Mouse (Mus musculus) Patski (cell line): Measurements from ENCODE around the gene Zfp655. TPM values are rescaled to one million over a fixed set of nuclear protein-coding genes. Genes with fewer than 3 reads are reported as not detected.

Experiments used
- ATAC-seq: fragments of 100-300 bp; one replicate; pipeline ENCODE4 v1.8.0; 2021
- CTCF ChIA-PET: fragments of 350-600 bp; sonication (Branson Sonifier 250); formaldehyde crosslinking; loops from one replicate; lab custom pipeline; 2022; ENCODE audit warnings: inconsistent platforms; lab: Charles Lee
- POLR2A ChIA-PET: fragments of 350-600 bp; sonication (Branson Sonifier 250); formaldehyde crosslinking; loops from one replicate; lab custom pipeline; 2022; ENCODE audit warnings: antibody characterized with exemption, inconsistent platforms; lab: Charles Lee
- DNase-seq: peaks from one replicate; pipeline ENCODE4 v3.0.0-alpha.2; 2011; ENCODE audit warnings: low read depth, low spot score
- H3K27me3 ChIP-seq: fragments of 371-371 bp; one replicate; pipeline ENCODE4 v1.5.1; 2021
- CTCF ChIP-seq: fragments of 100-300 bp; IDR thresholded peaks from one replicate; pipeline ENCODE4 v1.5.1; 2021
- in situ Hi-C: fragments of 300-500 bp; cut with MboI; formaldehyde crosslinking; loops from 3 replicates; pipeline ENCODE4 v1.11.1; 2018; ENCODE audit warnings: low pct_unique_long_range_greater_than_20kb, mixed read lengths
- polyA plus RNA-seq: library from polyadenylated mRNA; unstranded; gene quantifications from one replicate; pipeline ENCODE4 v1.2.3, GENCODE M21; 2021

The Zfp655 gene
- polyA plus RNA-seq, 1 experiment from 2014 or later: 52.8 TPM

DNA sequence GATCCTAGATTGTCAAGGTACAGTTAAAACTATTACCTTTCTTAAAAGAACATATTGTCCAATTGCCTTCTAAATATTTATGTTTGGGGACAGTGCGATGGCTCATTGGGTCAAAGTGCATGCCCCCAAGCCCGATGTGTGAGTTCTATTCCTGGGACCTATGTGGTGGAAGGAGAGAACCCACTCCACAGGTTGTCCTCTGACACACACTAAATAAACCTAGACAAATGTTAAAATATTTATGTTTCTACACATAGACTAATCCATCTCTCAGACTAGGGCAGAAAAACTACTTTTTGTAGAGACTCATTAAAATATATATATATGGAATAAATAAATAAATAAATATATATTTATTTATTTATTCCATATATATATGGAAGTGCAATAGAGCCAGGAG is 48.4 kb downstream of the Zfp655 start:
- no peak for TF ChIP-seq CTCF
- ChIA-PET CTCF (no interaction called here), POLR2A (interaction anchor here (0.6 kb wide), 1 partner anchor 48 kb away, joined by 3 read pairs; no protein-coding TSS in a partner anchor)
- H3K27me3 ChIP-seq: no peaks in the 10 kb centered on the region
- in situ Hi-C loops: no loop called here
- ATAC-seq (no peak), DNase-seq (no peak)

DNA sequence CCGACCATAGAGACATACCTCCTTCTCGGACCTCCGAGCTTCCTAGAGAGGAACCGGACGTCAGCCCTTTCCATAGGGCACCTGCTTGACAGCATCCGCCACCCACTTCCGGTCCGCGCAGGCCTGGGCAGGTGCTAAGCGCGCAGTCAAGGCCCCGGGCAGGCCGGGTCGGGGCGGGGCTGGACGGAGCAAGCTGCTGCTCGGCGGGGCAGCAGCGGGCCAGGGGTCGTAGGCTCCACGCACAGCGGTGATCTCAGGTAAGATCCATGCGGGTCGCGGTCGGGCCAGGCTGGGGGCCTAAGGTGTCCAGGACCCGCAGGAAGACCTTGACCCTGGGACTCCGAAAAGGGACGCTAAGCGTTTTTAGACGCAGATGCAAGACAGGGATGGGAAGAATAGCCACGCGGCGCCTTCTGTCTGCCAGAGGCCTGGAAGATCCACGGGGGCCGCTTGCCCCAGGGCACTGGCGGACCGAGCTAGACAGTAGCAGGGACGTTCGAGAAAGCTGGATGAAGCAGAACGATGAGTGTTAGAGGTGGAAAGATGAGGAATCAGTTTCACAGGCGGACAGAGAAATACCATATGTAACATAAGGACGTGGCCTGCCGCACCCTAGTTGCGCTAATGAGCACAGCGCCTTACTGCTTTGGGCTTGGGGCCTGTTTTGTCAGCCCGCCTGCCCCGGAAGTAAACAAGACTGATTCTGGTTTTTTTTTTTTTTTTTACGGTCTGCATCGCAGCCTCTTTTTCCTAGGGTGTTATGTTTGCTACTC is 49.0 kb downstream of the Zfp655 start, which contains the start of gene Zscan25:
Zscan25 (plus strand) TSS at position 130 of the 773 bp plus-strand sequence.
- no peaks in the 10 kb centered on the region for H3K27me3 ChIP-seq
- DNase-seq (peak; percentile 79), ATAC-seq (peak; percentile 98)
- CTCF ChIA-PET: no interaction called here
- TF ChIP-seq CTCF: no peak
- POLR2A ChIA-PET: interaction anchor here (0.6 kb wide), 1 partner anchor 49 kb away, joined by 3 read pairs; no protein-coding TSS in a partner anchor
- in situ Hi-C loops: no loop called here

GRCm38 (mm10) chr5:145288382-145288781 is 56.9 kb downstream of the Zfp655 start:
- ChIA-PET CTCF (no interaction called here), POLR2A (no interaction called here)
- DNase-seq (no peak), ATAC-seq (no peak)
- H3K27me3 ChIP-seq: no peaks in the 10 kb centered on the region
- no peak for TF ChIP-seq CTCF
- in situ Hi-C loops: no loop called here

GRCm38 (mm10) chr5:145290697-145291096 is 59.2 kb downstream of the Zfp655 start:
- H3K27me3 ChIP-seq: no peaks in the 10 kb centered on the region
- TF ChIP-seq CTCF: no peak
- POLR2A ChIA-PET: no interaction called here
- ATAC-seq (no peak), DNase-seq (no peak)
- in situ Hi-C loops: no loop called here
- CTCF ChIA-PET: no interaction called here

- DNase-seq (no peak), ATAC-seq (no peak)
- in situ Hi-C loops: no loop called here
- ChIA-PET POLR2A (no interaction called here), CTCF (interaction anchor here (1.3 kb wide), 1 partner anchor 10 kb away, joined by 3 read pairs; no protein-coding TSS in a partner anchor)
- no peaks in the 10 kb centered on the region for H3K27me3 ChIP-seq
- TF ChIP-seq CTCF: no peak
These were observed 60.9 kb downstream of the Zfp655 start for GRCm38 (mm10) chr5:145292398-145292797.

Other genes with a start within 250 kb of the Zfp655 start
- gene Gm4871, start 199.0 kb upstream of the Zfp655 start, polyA plus RNA-seq: not detected
- not detected for gene 1700018F24Rik, start 188.7 kb upstream of the Zfp655 start, polyA plus RNA-seq
- gene Arpc1a, start 147.9 kb upstream of the Zfp655 start, polyA plus RNA-seq: 164 TPM
- gene Kpna7, start 147.7 kb upstream of the Zfp655 start, polyA plus RNA-seq: 0.21 TPM
- gene Arpc1b, start 117.5 kb upstream of the Zfp655 start, polyA plus RNA-seq: 707 TPM
- 188 TPM for gene Pdap1, start 91.5 kb upstream of the Zfp655 start, polyA plus RNA-seq
- gene Bud31, start 91.4 kb upstream of the Zfp655 start, polyA plus RNA-seq: 170 TPM
- 16.9 TPM for gene Ptcd1, start 64.6 kb upstream of the Zfp655 start, polyA plus RNA-seq
- gene Cpsf4, start 64.5 kb upstream of the Zfp655 start, polyA plus RNA-seq: 33.9 TPM
- gene Atp5j2, start 39.7 kb upstream of the Zfp655 start, polyA plus RNA-seq: 581 TPM
- 11.6 TPM for gene Zkscan14, start 29.8 kb upstream of the Zfp655 start, polyA plus RNA-seq
- 14.0 TPM for gene Zkscan5, start 27.2 kb upstream of the Zfp655 start, polyA plus RNA-seq
- gene Zscan25, start 48.8 kb downstream of the Zfp655 start, polyA plus RNA-seq: 25.9 TPM
- gene Cyp3a57, start 113.6 kb downstream of the Zfp655 start, polyA plus RNA-seq: not detected
- not detected for gene Cyp3a16, start 238.0 kb downstream of the Zfp655 start, polyA plus RNA-seq